Mouse (Mus musculus) left cerebral cortex, adult 9 months (tissue): ENCODE data around the gene Rnaseh2a.

ENCODE experiments used
- DNase-seq, 2 experiments: peaks; one replicate each; pipeline ENCODE4 v3.0.0; 2022; ENCODE audit warnings: low spot score in 2 of 2

Rnaseh2a gene

DNA sequence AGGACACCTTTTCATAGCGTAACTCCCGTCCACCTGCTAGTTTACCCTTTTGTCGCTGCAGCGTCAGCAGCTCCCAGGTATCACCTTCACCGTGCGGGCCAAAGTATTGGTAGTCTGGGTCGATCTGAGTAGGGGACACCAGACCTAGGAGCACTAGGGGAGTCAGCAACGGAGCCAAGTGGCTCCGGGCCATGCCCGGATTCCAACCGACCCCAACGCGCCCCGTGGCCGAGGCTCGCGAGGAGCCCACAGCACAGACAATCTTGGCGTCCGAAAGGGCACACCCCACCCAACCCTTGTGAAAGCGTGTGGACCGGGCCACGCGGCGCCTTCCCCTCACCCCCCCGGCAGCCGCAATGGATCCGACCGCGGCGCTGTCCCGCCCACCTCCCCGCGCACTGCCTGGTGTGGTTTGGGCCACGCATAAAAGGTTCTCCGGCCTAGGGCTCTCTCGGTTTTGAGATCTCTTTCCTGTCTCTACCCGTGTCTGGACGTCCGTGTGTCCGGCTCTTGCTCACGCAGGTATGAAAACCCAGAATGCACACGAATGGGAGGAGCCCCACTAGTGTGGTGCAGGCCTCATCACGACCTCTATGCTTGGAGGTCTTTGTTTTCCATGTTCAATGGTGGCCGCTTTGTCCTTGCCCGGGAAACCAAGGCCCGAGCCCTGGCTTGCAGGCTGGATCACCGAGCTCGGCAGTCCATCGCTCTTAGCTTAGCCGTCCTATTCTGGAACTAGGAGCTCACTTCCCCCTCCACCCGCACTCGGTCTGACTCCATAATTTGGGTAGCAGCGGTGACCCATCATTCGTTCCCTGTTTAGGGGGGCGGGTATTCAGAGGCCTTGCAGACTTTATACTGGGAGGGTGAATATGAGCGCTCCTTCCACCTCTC lies at the start of gene Rnaseh2a, which contains the start of the genes Gm49661 and Prdx2:
Gene Rnaseh2a, minus strand, starts transcription at position 527 of the 894 bp plus-strand sequence.
Gene Gm49661, minus strand, starts transcription at position 193 of the 894 bp plus-strand sequence.
Gene Prdx2, plus strand, starts transcription at position 347 of the 894 bp plus-strand sequence.
- DNase-seq, result peak in 1 of 2 experiments; percentile 66

DNA sequence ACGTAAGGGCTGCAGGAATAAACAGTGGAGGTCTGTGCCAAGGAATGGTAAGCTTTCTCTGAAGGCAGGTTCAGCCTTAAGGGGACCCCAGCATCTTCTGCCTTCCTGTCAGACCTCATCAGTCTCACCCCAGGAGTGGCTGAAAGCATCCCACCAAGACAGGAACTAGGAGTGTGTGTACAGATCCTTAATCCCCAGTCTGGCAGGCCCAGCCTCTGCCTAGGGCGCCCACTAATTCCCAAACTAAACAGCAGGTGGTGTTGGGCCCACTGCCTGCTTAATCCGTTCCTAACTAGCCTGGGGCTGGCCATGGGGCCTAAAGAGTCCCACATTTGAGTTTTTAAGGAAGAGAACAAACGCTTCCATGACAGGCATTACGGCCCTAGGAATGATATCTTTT lies 47.6 kb upstream of the Rnaseh2a start:
- no peak for DNase-seq

DNA sequence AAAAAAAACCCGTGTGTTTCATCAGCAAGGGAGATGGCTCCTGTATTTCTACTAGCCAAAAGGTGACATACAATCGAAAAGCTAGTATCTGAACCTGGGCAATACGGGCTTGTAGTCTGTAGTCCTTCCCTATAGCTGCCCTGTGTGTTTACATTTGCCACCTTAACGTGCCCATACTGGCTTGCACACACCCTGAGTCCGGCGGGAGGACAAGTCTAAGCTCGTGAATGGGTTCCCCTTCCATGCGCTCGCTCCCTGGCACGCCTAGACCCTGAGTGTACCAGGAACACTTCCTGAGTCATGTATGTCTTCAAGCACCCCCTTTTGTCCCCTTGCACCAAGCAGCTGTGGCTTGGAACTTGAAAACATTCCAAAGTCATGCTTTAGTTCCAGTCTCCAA lies 47.2 kb upstream of the Rnaseh2a start:
- no peak for DNase-seq

DNA sequence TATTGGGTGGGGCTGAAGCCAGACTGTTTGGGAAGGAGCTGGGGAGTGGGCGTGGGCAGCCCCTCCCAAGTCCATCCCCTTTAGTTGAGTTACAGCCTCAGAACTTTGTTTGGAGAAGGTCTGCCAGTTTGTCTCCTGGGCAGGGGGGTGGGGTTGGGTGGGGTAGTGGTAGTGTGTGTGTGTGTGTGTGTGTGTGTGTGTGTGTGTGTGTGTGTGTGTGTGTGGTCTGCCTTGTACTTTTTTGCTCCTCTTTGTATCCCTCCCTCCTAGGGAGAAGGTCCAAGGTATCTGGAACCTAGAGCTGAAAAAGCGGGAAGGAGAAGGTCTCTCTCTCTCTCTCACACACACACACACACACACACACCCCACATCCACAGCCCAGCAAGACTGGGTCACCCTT lies 44.9 kb upstream of the Rnaseh2a start, which contains the start of gene Best2:
Gene Best2, minus strand, starts transcription at position 101 of the 400 bp plus-strand sequence.
- no peak for DNase-seq

DNA sequence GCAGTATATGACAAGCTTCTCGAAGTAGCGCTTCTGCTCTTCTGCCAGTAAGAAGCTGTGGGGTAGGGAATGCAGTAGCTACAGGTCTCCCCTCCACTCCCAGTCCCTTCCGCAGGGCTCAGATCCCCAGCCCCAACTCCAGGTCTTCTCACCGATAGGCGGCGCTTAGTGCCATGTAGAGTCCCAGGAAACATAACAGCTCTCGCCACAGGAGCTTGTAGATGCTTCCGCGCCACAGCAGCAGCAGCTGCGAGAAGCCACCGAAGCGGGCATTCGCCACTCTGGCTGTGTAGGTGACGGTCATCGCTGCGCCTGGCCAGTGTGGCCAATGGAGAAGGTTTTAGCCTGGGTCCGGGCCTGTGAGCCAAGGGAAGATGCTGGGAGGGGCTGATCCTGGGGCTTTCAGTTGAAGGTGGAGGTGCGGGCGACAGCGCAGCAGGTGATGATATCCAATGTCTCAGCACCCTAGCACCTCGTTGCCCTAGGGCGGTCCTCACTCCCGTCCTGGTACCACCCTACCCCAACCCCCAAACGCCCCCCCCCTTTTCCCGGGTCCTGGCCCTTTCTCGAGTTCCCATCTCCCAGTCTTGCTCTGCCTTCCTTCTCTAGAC lies 43.8 kb upstream of the Rnaseh2a start:
- DNase-seq, result peak in 1 of 2 experiments; percentile 85

DNA sequence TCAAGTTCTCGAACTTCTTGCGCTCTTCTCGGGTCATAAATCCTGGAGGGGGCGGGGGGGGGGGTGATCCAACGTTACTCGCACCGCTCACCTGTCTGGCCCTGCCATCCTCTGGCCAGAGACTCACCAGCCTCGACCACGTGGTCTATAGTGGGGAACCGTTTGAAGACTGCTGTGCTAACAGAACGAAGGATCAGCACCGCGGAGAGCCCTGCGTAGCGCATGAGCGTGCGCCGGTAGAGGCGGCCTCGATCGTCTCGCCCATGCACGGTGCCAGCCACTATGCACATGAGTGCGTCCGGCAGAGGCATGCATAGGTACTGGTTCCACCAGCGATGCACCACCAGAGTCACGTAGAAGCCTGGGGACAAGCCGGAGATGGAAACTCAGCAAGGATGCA lies 41.7 kb upstream of the Rnaseh2a start:
- DNase-seq, result no peak

DNA sequence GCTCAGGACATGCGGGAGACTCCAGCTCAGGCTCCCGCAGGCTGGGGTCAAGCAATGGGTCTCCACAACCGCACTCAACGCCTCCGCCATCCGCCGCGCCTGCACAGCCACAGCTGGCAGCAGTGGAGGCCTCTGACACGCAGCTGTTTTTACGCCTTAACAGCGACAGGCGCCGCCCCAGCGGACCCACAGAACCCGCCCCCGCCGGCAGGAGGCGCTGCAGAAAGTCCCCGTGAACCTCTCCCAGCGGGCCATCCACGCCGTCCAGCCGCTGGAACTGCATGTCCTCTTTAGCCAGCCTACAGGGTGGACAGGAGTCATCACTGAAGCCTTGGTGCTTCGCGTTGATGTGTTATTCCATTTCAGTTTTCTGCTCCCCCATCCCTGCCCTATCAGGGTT lies 38.1 kb upstream of the Rnaseh2a start:
- no peak for DNase-seq

DNA sequence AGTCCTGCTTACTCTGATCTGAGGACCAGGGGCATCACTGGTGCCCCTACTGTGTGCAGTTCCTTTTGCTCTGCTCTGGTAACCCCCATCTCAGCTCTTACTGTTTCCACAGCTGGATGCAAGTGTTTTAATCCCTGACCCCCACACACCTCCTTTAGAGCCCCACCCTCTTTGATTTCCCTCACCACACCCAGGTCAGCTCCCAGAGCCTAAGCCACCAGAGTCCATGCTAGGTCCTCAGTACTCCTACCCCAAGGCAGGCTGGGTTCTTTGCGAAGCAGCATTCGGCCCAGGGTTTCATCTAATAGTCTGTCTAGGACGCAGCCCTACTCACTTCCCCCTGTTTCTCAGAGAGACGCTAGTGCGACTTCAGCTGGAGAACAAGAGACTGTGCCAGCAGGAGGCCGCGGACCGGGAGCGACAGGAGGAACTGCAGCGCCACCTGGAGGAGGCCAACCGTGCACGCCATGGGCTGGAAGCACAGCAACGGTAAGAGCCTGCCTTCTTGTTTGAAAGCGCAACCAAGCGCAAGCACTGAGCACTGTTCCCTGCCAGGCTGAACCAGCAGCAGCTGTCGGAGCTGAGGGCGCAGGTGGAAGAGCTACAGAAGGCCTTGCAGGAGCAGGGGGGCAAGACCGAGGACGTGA lies 28.2 kb upstream of the Rnaseh2a start:
- DNase-seq, result peak in 1 of 2 experiments; percentile 95

DNA sequence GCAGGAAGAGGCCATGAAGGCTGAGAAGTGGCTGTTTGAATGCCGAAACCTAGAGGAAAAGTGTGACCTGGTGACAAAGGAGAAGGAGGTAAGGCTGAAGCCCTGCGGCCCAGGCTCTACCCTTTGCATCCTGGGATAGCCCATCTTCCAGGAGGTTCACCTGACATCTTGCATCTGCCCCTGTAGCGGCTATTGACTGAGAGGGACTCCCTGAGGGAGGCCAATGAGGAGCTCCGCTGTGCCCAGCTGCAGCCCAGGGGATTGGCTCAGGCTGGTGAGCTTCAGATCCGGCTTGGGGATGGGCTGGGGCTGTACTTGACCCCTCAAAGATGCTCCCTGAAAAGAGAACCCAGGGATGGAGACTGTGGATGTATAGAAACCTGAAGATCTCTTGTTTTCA lies 27.4 kb upstream of the Rnaseh2a start:
- DNase-seq, result no peak

DNA sequence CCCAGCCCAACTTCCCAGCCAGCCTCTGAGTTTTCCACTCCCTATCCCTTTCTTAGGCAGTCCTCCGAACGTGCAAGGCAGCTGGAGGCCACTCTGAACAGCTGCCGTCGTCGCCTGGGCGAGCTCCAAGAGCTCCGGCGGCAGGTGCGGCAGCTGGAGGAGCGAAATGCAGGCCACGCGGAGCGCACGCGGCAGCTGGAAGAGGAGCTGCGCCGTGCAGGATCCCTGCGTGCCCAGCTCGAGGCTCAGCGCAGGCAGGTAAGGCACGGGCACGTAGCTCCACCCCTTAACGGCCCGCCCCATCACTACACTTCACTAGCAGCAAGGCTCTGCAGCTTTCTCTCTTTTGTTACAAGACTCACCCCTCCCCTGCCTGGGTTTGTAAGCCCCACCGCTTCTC lies 26.1 kb upstream of the Rnaseh2a start:
- no peak for DNase-seq

DNA sequence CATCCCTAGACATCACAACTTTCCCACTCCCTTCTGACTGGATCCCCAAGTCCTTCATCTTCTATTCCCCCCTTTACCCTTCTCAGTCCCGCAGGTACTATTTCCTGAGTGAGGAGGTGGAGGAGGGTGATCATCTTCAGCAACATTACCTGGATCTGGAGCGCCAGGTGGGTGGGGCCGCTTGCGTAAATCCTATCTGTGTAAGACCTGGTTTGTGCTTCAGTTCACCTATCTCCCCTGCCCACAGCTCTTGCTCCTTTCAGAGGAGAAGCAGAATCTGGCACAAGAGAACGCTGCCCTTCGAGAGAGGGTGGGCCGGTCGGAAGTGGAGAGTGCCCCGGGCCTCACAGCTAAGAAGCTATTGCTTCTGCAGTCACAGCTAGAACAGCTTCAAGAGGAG lies 24.8 kb upstream of the Rnaseh2a start:
- no peak for DNase-seq

DNA sequence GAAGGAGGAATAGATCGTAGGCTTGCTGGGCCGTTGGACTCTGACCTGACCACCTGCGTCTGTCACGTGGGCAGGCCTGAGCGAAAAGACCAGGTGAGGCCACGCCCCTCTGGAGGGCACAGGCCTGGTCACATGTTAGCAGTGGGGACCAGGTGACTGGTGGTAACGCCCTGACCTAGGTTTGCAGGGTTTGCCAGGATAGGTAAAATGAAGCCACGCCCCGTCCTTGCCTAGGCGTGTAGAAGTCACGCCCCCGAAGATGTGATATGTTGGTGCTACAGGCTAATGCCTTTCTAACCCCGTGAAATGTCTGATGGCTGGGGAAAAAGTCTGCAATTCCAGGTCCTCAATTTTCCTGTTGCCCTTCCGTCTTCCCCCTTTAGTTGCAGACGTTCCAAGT lies 21.3 kb upstream of the Rnaseh2a start:
- peak in 1 of 2 experiments; percentile 48 for DNase-seq

DNA sequence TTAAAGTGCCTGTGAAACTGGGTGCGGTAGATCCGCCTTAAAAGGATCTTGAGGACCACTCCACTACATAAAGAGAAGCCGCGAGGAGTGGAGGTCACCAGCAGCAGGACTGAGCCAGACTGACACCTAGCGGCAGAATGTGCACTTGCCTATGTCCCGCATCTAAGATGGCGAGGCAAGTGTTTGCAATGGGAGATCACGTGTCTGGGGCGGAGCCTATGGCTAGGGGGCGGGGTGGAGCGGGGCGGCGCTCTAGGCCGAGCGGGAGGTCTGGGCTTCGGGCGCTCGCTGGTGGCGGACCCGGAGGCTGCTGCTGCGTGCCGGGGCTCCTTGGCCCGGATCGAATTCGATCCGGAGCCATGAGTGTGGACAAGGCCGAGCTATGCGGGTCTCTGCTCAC lies 20.8 kb upstream of the Rnaseh2a start, which contains the start of gene Hook2:
Gene Hook2, plus strand, starts transcription at position 255 of the 400 bp plus-strand sequence.
- DNase-seq, result peak; percentile 93 to 98

DNA sequence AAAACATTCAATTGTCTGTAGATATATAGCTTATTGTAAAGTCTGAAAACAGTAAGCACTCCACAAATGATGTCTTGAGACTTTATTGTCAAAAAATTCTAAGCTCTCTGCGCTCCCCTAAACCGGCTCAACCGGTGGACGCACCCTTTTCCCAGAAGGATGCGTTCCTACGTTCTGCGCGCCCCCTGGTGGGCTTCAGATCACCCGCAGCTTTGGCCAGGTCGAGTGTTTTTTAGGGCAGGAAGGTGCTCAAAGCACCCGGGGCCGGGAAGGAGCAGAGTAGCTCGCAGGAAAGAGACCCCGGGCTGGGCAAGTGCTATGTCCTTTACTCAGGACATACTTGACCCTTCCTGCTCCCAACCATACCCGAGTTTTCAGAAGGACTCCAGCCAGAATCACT lies 20.2 kb upstream of the Rnaseh2a start:
- DNase-seq, result peak in 1 of 2 experiments; percentile 93

DNA sequence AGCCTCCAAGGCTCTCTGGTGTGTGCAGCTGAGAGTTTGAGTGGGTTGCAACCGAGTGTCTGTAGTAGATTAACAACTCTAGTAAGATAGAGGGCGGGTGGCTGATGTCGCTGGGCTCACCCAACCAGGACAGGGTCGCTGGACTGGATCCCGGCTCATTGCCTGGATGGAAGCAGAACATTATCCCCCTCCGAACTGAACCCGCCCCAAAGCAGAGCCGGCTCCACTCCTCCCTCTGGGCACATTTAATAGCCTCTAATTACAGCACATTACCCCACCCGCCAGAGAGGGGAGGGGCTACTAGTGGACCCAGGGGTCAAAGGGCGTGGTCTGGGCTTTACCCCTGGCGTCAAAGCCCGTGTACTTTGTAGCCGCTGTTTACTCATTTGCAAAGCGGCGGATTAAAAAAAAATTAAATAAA lies 19.8 kb upstream of the Rnaseh2a start:
- DNase-seq, result no peak

DNA sequence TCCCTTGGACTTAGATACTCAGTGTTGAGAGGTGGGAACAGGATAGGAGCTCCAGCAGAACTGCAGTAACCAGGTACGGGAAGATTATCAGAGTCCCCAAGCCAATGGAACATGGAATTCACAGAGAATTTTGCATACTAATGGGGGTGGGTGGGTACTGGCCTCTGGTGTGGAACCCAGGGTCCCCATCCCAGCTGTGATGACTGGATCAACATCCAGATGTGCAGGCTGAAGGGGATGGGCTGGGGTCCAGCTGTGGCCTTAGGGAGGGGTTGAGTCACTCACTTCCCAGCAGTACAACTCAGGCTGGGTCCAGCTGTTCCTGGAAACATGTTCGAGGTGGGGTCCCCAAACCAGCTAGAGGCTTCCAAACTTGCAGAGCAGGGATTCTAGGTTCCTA lies 18.3 kb upstream of the Rnaseh2a start:
- DNase-seq, result no peak

DNA sequence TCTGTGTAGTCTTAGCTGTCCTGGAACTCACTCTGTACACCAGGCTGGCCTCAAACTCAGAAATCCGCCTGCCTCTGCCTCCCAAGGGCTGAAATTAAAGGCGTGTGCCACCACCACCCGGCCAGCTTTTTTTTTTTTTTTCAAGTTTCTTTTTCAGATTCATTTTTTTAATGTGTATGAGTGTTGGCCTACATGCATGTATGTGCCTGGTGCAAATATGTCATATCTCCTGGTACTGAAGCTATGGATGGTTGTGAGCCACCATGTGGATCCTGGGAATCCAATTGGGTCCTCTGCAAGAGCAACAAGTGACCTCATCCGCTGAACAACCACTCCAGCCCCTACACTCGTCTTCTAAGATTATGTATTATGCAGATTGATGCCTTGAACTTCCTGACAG lies 17.8 kb upstream of the Rnaseh2a start:
- no peak for DNase-seq

DNA sequence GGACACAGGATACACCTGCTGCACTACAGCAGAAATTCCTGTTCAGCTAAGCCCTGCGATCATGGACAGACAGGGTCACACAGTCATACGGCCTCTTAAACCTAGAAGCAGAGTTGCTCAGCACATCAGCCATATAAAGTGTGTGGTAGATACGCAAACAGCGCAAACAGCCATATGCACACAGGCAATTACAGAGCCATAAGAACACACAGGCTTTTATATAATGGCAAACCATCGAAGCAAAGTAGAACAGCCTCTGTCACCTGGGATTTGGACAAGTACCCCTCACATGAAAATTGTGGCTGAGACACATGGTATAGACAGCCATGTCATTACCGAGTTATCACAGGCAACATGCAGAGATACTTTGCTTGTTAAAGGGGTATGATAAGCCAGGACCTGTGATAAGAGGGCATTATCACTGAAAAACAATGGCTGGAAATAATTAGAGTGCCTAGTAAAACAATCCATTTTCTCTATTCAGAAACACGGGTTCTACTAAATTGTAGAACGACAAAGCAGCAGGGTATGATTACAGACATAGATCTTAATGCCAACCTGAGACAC lies 16.9 kb upstream of the Rnaseh2a start:
- no peak for DNase-seq

DNA sequence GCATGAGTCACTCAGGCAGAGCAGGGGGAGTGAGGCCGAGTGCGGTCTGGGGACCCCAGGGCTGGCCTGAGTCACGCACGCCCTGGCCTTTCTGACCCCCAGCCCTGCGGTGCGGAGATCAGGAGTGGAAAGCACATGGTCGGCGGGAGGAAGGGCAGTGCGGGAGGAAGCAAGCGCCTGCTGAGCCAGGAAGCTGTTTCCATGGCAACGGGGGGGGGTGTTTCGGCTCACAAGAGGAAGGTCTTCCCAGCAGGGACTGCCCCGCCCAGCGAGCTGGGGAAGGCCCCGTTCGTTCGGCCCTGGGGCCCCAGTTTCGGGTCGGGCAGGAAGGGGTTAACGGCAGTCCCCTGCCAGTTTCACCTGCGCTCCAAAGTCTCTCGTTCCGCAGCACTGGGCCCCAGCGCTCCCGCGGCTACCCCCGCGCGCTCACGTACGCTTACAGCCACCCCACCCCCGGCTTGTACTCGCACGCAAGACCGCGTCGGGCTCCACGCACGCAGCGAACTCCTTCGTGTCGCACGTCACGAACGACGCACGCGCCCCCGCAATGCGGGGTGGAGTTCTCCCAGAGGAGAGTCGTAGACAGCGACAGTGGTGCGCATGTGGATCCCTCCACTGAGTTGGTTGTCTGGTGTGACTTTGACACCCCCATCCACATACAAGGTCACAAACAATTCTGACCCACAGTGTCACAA lies 16.3 kb upstream of the Rnaseh2a start:
- peak; percentile 93 to 94 for DNase-seq

DNA sequence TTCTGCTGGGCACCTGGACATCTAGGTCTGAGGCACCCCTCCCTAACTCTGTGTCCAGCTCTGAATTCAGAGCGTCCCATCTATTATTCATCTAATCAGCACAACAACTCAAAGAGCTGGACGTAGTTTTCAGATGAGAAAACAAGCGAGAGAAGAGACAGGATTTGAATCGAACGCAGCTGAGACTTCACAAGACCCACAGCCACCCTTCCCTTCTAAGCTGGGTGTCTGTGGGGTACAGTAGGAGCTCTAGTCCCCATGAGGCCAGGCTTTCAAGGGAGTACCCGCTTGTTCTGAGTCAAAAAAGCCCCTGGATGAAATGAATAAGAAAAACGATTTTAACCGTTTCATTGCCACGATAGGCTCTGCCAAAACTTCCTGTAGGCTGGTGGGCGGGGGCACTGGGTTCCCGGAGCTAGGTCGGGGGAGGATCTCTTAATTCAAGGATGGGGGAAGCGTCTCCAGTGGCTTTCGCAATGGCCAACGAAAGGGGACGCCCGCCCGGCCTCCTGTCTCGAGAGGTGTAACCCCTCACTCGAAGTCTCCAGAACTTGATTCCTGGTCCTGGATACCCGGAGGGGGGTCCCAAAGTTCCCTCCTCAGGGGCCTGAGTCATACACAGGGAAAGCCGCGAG lies 15.6 kb upstream of the Rnaseh2a start:
- no peak for DNase-seq
